ENCODE assay signal across 33 mouse cellular contexts in genomic region chr4:138690561-138690960, GRCm38 (mm10). TPM values are rescaled to one million over a fixed set of nuclear protein-coding genes. Genes with fewer than 3 reads are reported as not detected.
DNase-seq lines count a peak whose midpoint lies in the region; ATAC-seq and TF ChIP-seq lines count a peak whose summit lies in the region.
"Had no signal": no experiment of that assay in that cellular context is flagged by ENCODE, and none has a peak within 500 bp of the region (broad histone marks: within the 10 kb centered on the region; RNA-seq: fewer than 3 reads in every experiment).

No protein-coding gene starts in this region.

- TF ChIP-seq EP300 in ES-Bruce4 (IDR thresholded peaks at IDR 0.05; ENCODE audit: insufficient read depth, low read depth, low read length), result peak; percentile 94

- DNase-seq in hindbrain, embryonic 11.5 days (ENCODE audit: low spot score), result no peak
- DNase-seq in hindbrain, embryonic 14.5 days (ENCODE audit: low spot score), result no peak
- DNase-seq in midbrain, embryonic 10.5 days (ENCODE audit: low spot score), result no peak
- DNase-seq in ZHBTc4 (ENCODE audit: low read depth, low spot score), result peak; percentile 85
- no peak for DNase-seq in kidney, postnatal 14 days
- DNase-seq: adrenal gland, postnatal 14 days; cerebellum, adult 11 months; cerebellum, adult 9-10 months; gastrocnemius, adult 2 months; gastrocnemius, postnatal 36 days; heart, adult 18-20 months; heart, postnatal 36 days; kidney, adult 18-20 months; kidney, postnatal 36 days; layer of hippocampus, postnatal 36 days; liver; lung, embryonic 14.5 days; thymus, postnatal 4 days had no signal

- 0 out of 2 replicates have a peak overlapping the region, but pooled peaks have one; percentile 13 for H3K27ac ChIP-seq in hindbrain, embryonic 11.5 days (ENCODE audit: low read depth, low read length)
- H3K27ac ChIP-seq in hindbrain, embryonic 14.5 days, result no peak overlapping the region
- peak overlapping the region; percentile 38; the same call in 1 of the 2 replicates for H3K27ac ChIP-seq in midbrain, embryonic 10.5 days (replicated peaks)
- no peak overlapping the region for H3K27ac ChIP-seq in midbrain, embryonic 16.5 days (ENCODE audit: low read length)
- H3K27ac ChIP-seq in ES-Bruce4 (ENCODE audit: insufficient read depth, low read length), result no peak overlapping the region
- no peak overlapping the region for H3K27ac ChIP-seq in intestine, embryonic 15.5 days
- H3K27ac ChIP-seq: forebrain, embryonic 13.5 days; gastrocnemius, adult 2 months; kidney, embryonic 15.5 days; liver, embryonic 14.5 days; midbrain, embryonic 12.5 days had no signal

- H3K4me3 ChIP-seq in hindbrain, embryonic 11.5 days (ENCODE audit: low read depth, low read length), result no peak overlapping the region
- no peak overlapping the region for H3K4me3 ChIP-seq in hindbrain, embryonic 14.5 days (replicated peaks; ENCODE audit: low read length)
- no peak overlapping the region for H3K4me3 ChIP-seq in midbrain, embryonic 10.5 days
- no peak overlapping the region for H3K4me3 ChIP-seq in midbrain, embryonic 16.5 days (ENCODE audit: low read depth, low read length)
- H3K4me3 ChIP-seq in ES-Bruce4 (ENCODE audit: low read depth, low read length), result no peak overlapping the region
- H3K4me3 ChIP-seq in intestine, embryonic 15.5 days (replicated peaks), result no peak overlapping the region
- H3K4me3 ChIP-seq: erythroblast, embryonic 14.5 days; forebrain, embryonic 13.5 days; gastrocnemius, adult 2 months; kidney, embryonic 15.5 days; midbrain, embryonic 12.5 days; neural tube, embryonic 13.5 days had no signal

- H3K4me2 ChIP-seq in hindbrain, embryonic 11.5 days (replicated peaks; ENCODE audit: low read depth, low read length), result no peak overlapping the region
- H3K4me2 ChIP-seq in hindbrain, embryonic 14.5 days (replicated peaks), result no peak overlapping the region
- H3K4me2 ChIP-seq in midbrain, embryonic 16.5 days (ENCODE audit: low read length), result no peak overlapping the region
- H3K4me2 ChIP-seq in intestine, embryonic 15.5 days (replicated peaks), result no peak overlapping the region
- H3K4me2 ChIP-seq: forebrain, embryonic 13.5 days; heart, embryonic 11.5 days; kidney, embryonic 15.5 days; lung, embryonic 14.5 days; midbrain, embryonic 12.5 days; neural tube, embryonic 13.5 days had no signal

- no peak overlapping the region for H3K9ac ChIP-seq in hindbrain, embryonic 11.5 days (ENCODE audit: low read depth, low read length)
- H3K9ac ChIP-seq in hindbrain, embryonic 14.5 days, result no peak overlapping the region
- no peak overlapping the region for H3K9ac ChIP-seq in midbrain, embryonic 16.5 days (ENCODE audit: low read depth, low read length)
- H3K9ac ChIP-seq in ES-Bruce4 (ENCODE audit: low read depth, poor library complexity, severe bottlenecking), result no peak overlapping the region
- H3K9ac ChIP-seq in intestine, embryonic 15.5 days, result no peak overlapping the region
- H3K9ac ChIP-seq: forebrain, embryonic 13.5 days; kidney, embryonic 15.5 days; liver, embryonic 14.5 days; lung, embryonic 14.5 days; midbrain, embryonic 12.5 days; neural tube, embryonic 13.5 days had no signal

- WGBS in hindbrain, embryonic 11.5 days, result 5% methylated on average over 4 of the region's 4 CpGs
- WGBS in hindbrain, embryonic 14.5 days, result 3% methylated on average over 4 of the region's 4 CpGs
- WGBS in midbrain, embryonic 10.5 days, result 3% methylated on average over 4 of the region's 4 CpGs
- 5% methylated on average over 4 of the region's 4 CpGs for WGBS in midbrain, embryonic 16.5 days
- WGBS in intestine, embryonic 15.5 days, result 7% methylated on average over 4 of the region's 4 CpGs

- H3K9me3 ChIP-seq in hindbrain, embryonic 11.5 days (ENCODE audit: control insufficient read depth, low read length), result no peaks in the 10 kb centered on the region
- no peaks in the 10 kb centered on the region for H3K9me3 ChIP-seq in hindbrain, embryonic 14.5 days (ENCODE audit: control insufficient read depth, low read length)
- no peaks in the 10 kb centered on the region for H3K9me3 ChIP-seq in midbrain, embryonic 10.5 days (replicated peaks)
- H3K9me3 ChIP-seq in midbrain, embryonic 16.5 days (replicated peaks; ENCODE audit: control insufficient read depth, low read length, poor library complexity, severe bottlenecking), result no peaks in the 10 kb centered on the region
- no peaks in the 10 kb centered on the region for H3K9me3 ChIP-seq in ES-Bruce4 (replicated peaks; ENCODE audit: control insufficient read depth, insufficient read depth, low read length, poor library complexity, severe bottlenecking)
- H3K9me3 ChIP-seq in intestine, embryonic 15.5 days, result no peaks in the 10 kb centered on the region
- H3K9me3 ChIP-seq: forebrain, embryonic 13.5 days; kidney, embryonic 15.5 days; midbrain, embryonic 12.5 days; neural tube, embryonic 13.5 days had no signal

- no peak for TF ChIP-seq POLR2A in ES-Bruce4 (IDR thresholded peaks at IDR 0.05; ENCODE audit: insufficient read depth, low read length)

- ATAC-seq in hindbrain, embryonic 11.5 days (ENCODE audit: low FRiP score), result no peak
- ATAC-seq in hindbrain, embryonic 14.5 days (ENCODE audit: low FRiP score), result no peak
- ATAC-seq in midbrain, embryonic 16.5 days, result no peak
- ATAC-seq in intestine, embryonic 15.5 days, result no peak
- ATAC-seq: CD4-positive, CD25-positive, alpha-beta regulatory T cell, adult 4 months; forebrain, embryonic 13.5 days; inflammation-experienced regulatory T-cells, adult 6 months had no signal

- no peaks in the 10 kb centered on the region for H3K36me3 ChIP-seq in hindbrain, embryonic 11.5 days (ENCODE audit: control insufficient read depth, insufficient read depth, low read length)
- H3K36me3 ChIP-seq in hindbrain, embryonic 14.5 days (replicated peaks; ENCODE audit: control insufficient read depth, insufficient read depth), result no peaks in the 10 kb centered on the region
- H3K36me3 ChIP-seq in midbrain, embryonic 10.5 days, result no peaks in the 10 kb centered on the region
- H3K36me3 ChIP-seq in midbrain, embryonic 16.5 days (ENCODE audit: control insufficient read depth, insufficient read depth, low read length), result no peaks in the 10 kb centered on the region
- H3K36me3 ChIP-seq in ES-Bruce4 (ENCODE audit: control insufficient read depth, insufficient read depth, low read length, poor library complexity, severe bottlenecking), result no peaks in the 10 kb centered on the region
- H3K36me3 ChIP-seq in intestine, embryonic 15.5 days, result no peaks in the 10 kb centered on the region
- H3K36me3 ChIP-seq: G1E; kidney, embryonic 15.5 days; midbrain, embryonic 12.5 days; neural tube, embryonic 13.5 days had no signal

- peaks cover 7% of the 10 kb centered on the region for H3K27me3 ChIP-seq in hindbrain, embryonic 11.5 days (ENCODE audit: control insufficient read depth, insufficient read depth, low read length)
- H3K27me3 ChIP-seq in hindbrain, embryonic 14.5 days (ENCODE audit: control insufficient read depth, insufficient read depth, low read length), result 0 out of 2 replicates have a peak, but pooled peaks cover 5% of the 10 kb centered on the region
- peaks cover 77% of the 10 kb centered on the region for H3K27me3 ChIP-seq in midbrain, embryonic 10.5 days (ENCODE audit: low read depth, poor library complexity, severe bottlenecking)
- H3K27me3 ChIP-seq in midbrain, embryonic 16.5 days (ENCODE audit: control insufficient read depth, insufficient read depth, low read depth, low read length), result no peaks in the 10 kb centered on the region
- no peaks in the 10 kb centered on the region for H3K27me3 ChIP-seq in ES-Bruce4 (ENCODE audit: control insufficient read depth, insufficient read depth, low read length, poor library complexity, severe bottlenecking)
- H3K27me3 ChIP-seq in intestine, embryonic 15.5 days (replicated peaks), result peaks cover 35% of the 10 kb centered on the region

- H3K4me1 ChIP-seq in hindbrain, embryonic 11.5 days (replicated peaks; ENCODE audit: control insufficient read depth, insufficient read depth, low read length), result peaks cover 25% of the 10 kb centered on the region
- peaks cover 51% of the 10 kb centered on the region for H3K4me1 ChIP-seq in hindbrain, embryonic 14.5 days (replicated peaks; ENCODE audit: control insufficient read depth, insufficient read depth, low read length)
- H3K4me1 ChIP-seq in midbrain, embryonic 10.5 days, result peaks cover 57% of the 10 kb centered on the region
- H3K4me1 ChIP-seq in midbrain, embryonic 16.5 days (ENCODE audit: control insufficient read depth, insufficient read depth, low read length), result peaks cover 50% of the 10 kb centered on the region
- peaks cover 12% of the 10 kb centered on the region for H3K4me1 ChIP-seq in ES-Bruce4 (ENCODE audit: control insufficient read depth, insufficient read depth, low read length)
- no peaks in the 10 kb centered on the region for H3K4me1 ChIP-seq in intestine, embryonic 15.5 days (replicated peaks)

- TF ChIP-seq CTCF in ES-Bruce4 (IDR thresholded peaks at IDR 0.05; ENCODE audit: low read depth, low read length), result no peak

RNA-seq across cellular contexts. Expression of gene Pla2g2c, which starts 34.0 kb away (rescaled TPM):
- polyA plus RNA-seq in hindbrain, embryonic 11.5 days (2014; fragmentation: Nextera tagmentation; extraction: Ambion mirVana), result 0.48 and 0.68 TPM in 2 replicates
- polyA plus RNA-seq in hindbrain, embryonic 14.5 days (2014; fragmentation: Nextera tagmentation; extraction: Ambion mirVana), result 0.21 and 0.55 TPM in 2 replicates
- 0.62 and 0.70 TPM in 2 replicates for polyA plus RNA-seq in midbrain, embryonic 10.5 days (2016; fragmentation: Nextera tagmentation; extraction: Ambion mirVana)
- 0.25 and 0.30 TPM in 2 replicates for polyA plus RNA-seq in midbrain, embryonic 16.5 days (2015; fragmentation: Nextera tagmentation; extraction: Ambion mirVana)
- 0.68 and 0.79 TPM in 2 replicates for polyA plus RNA-seq in ES-Bruce4 (2011; ENCODE audit: insufficient read depth, insufficient read length, low read depth, missing spikeins)
- 0.23 and 0.25 TPM in 2 replicates for polyA plus RNA-seq in intestine, embryonic 15.5 days (2015; fragmentation: Nextera tagmentation; extraction: Ambion mirVana)
- polyA plus RNA-seq: CD4-positive, CD25-positive, alpha-beta regulatory T cell, adult 4 months; erythroblast, embryonic 14.5 days; G1E; heart, embryonic 16.5 days; inflammation-experienced regulatory T-cells, adult 6 months had no signal

RNA-seq across cellular contexts. Expression of gene Ubxn10, which starts 46.4 kb away (rescaled TPM):
- 2.8 and 4.3 TPM in 2 replicates for polyA plus RNA-seq in hindbrain, embryonic 11.5 days (2014; fragmentation: Nextera tagmentation; extraction: Ambion mirVana)
- polyA plus RNA-seq in hindbrain, embryonic 14.5 days (2014; fragmentation: Nextera tagmentation; extraction: Ambion mirVana), result 4.6 and 5.5 TPM in 2 replicates
- 1.8 and 2.1 TPM in 2 replicates for polyA plus RNA-seq in midbrain, embryonic 10.5 days (2016; fragmentation: Nextera tagmentation; extraction: Ambion mirVana)
- polyA plus RNA-seq in midbrain, embryonic 16.5 days (2015; fragmentation: Nextera tagmentation; extraction: Ambion mirVana), result 4.7 and 5.4 TPM in 2 replicates
- 1.0 and 1.3 TPM in 2 replicates for polyA plus RNA-seq in ES-Bruce4 (2011; ENCODE audit: insufficient read depth, insufficient read length, low read depth, missing spikeins)
- polyA plus RNA-seq in intestine, embryonic 15.5 days (2015; fragmentation: Nextera tagmentation; extraction: Ambion mirVana), result 1.3 and 1.7 TPM in 2 replicates
- polyA plus RNA-seq: CD4-positive, CD25-positive, alpha-beta regulatory T cell, adult 4 months; erythroblast, embryonic 14.5 days; G1E; inflammation-experienced regulatory T-cells, adult 6 months had no signal

RNA-seq across cellular contexts. Expression of gene Vwa5b1, which starts 54.9 kb away (rescaled TPM):
- 0.46 and 0.77 TPM in 2 replicates for polyA plus RNA-seq in hindbrain, embryonic 11.5 days (2014; fragmentation: Nextera tagmentation; extraction: Ambion mirVana)
- polyA plus RNA-seq in hindbrain, embryonic 14.5 days (2014; fragmentation: Nextera tagmentation; extraction: Ambion mirVana), result 1.2 and 2.0 TPM in 2 replicates
- 0.33 and 0.46 TPM in 2 replicates for polyA plus RNA-seq in midbrain, embryonic 10.5 days (2016; fragmentation: Nextera tagmentation; extraction: Ambion mirVana)
- polyA plus RNA-seq in midbrain, embryonic 16.5 days (2015; fragmentation: Nextera tagmentation; extraction: Ambion mirVana), result 2.3 and 2.8 TPM in 2 replicates
- polyA plus RNA-seq in ES-Bruce4 (2011; ENCODE audit: insufficient read depth, insufficient read length, low read depth, missing spikeins), result not detected in 2 replicates
- 0.19 and 0.28 TPM in 2 replicates for polyA plus RNA-seq in intestine, embryonic 15.5 days (2015; fragmentation: Nextera tagmentation; extraction: Ambion mirVana)
- polyA plus RNA-seq: CD4-positive, CD25-positive, alpha-beta regulatory T cell, adult 4 months; erythroblast, embryonic 14.5 days; G1E; heart, embryonic 11.5 days; inflammation-experienced regulatory T-cells, adult 6 months; liver, embryonic 14.5 days; thymus, postnatal 0 days had no signal

Comparison
In these comparisons a context has a peak if more than half of its experiments do, and no peak if none do; other contexts are left out.
1. H3K27ac ChIP-seq: peak in hindbrain, embryonic 11.5 days (single experiment) and midbrain, embryonic 10.5 days (single experiment); none in hindbrain, embryonic 14.5 days (single experiment), midbrain, embryonic 16.5 days (single experiment), ES-Bruce4 (single experiment) and intestine, embryonic 15.5 days (single experiment).